Mouse (Mus musculus) liver, embryonic 14.5 days (tissue): ENCODE data around the gene Chd4.

Experiments used
- CTCF ChIP-seq: IDR thresholded peaks from 2 replicates; pipeline ENCODE4 v1.5.1; 2016; ENCODE audit warnings: antibody characterized with exemption, low read depth, control low read depth
- EP300 ChIP-seq: IDR thresholded peaks from 2 replicates; pipeline ENCODE4 v1.6.1; 2016; ENCODE audit warnings: antibody characterized with exemption, low read depth

DNA sequence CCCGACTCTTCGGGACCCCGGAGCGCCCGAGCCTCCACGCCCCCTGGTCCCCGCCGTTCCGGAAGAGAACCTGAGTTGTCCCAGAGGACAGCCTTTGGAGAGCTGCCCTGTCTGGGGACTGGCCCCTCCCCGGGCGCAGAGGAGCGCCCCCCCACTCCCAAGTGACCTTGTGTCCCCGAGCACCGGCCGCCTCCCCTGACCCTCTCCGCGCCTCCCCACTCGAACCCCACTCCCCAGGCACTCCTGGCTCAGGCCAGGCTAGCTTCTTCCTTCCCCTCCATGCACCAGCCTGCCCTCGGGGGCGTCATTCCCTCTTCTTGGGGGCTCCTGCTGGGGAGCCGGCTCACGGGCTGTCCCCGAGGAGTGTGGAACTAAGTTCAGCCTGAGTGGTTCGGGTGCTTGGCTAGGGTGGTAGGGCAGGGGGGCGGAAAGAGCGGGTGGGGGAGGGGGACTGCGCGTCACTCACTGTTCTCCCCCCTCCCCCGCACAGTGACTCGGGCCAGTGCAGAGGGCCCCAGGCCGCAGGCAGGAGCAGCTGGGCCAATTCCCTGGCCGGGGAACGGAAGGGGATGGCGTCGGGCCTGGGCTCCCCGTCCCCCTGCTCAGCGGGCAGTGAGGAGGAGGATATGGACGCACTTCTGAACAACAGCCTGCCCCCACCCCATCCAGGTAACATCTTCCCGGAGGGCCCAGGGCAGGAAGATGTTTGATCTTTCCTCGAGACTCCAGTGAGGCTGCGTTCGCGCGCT lies 990 bp downstream of the Chd4 start:
- no peak for TF ChIP-seq CTCF
- no peak for TF ChIP-seq EP300
